ENCODE assay signal across 9 mouse cellular contexts in the genomic region with DNA sequence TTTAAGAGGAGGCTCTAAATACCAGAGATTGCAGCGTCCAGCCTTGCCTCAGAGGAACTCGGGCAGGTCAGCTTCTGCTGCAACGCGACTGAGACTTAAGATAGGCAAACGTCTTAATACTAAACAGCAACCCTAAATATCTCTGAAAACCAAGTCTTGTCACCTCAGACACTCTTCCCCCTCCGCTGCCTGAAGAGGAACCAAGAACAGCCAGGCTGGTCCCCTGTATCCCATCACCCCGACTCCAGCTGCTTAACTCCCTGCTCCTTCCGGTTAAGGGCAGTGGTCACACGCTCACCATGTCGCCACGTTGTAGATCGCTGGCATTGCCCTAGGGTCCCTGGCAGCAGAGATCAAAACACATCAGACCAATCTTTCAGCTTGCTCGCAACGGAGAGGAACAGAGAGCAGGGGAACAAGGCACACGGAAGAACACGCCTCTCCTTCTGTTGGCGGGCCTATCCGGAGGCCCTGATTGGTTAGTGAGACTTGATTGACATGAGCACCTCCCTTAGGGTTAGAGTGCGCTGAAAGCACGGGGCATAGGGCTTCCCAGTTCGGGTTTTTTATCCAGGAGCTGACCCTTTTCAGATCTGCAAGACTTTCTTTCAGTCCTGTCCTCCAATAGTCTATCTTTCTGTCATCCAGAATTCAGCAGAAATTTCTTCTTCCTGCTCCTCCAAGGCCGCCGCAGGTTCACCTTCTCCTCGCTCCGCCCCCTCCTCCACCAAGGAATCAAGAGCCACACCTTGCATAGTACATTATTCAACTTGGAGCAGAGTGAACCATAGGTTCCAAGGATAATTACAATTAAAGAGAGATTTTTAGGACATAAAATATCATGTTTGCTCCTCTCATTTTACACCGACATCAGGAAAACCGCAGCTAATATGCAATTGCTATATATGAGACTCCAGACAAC. TPM values are rescaled to one million over a fixed set of nuclear protein-coding genes. Genes with fewer than 3 reads are reported as not detected.
DNase-seq lines count a peak whose midpoint lies in the region; ATAC-seq and TF ChIP-seq lines count a peak whose summit lies in the region.
"Not testable (repeated sequence)": the region's sequence is repeated elsewhere in the genome, so short reads cannot be mapped to it uniquely, and the experiment has no call there.
"Had no signal": no experiment of that assay in that cellular context is flagged by ENCODE, and none has a peak within 500 bp of the region (broad histone marks: within the 10 kb centered on the region; RNA-seq: fewer than 3 reads in every experiment).

A gene (minus strand): TSS at position 323 of the 922 bp plus-strand sequence.

- peak within 1 kb of the TSS; percentile 76 for H3K4me3 ChIP-seq in E14TG2a.4 (replicated peaks; ENCODE audit: low read length)
- peak within 1 kb of the TSS; percentile 50 for H3K4me3 ChIP-seq in forebrain, embryonic 15.5 days
- H3K4me3 ChIP-seq in liver, postnatal 0 days (ENCODE audit: low read depth, low read length), result peak within 1 kb of the TSS; percentile 52
- peak within 1 kb of the TSS; percentile 35 for H3K4me3 ChIP-seq in neural tube, embryonic 14.5 days (ENCODE audit: low read depth, low read length)

- intact Hi-C loops in heart, postnatal 25 days (cut with DNase I), result not testable (repeated sequence)

- peak within 1 kb of the TSS; percentile 55 for H3K9ac ChIP-seq in forebrain, embryonic 15.5 days (replicated peaks)
- H3K9ac ChIP-seq in liver, postnatal 0 days (replicated peaks), result peak within 1 kb of the TSS; percentile 57
- H3K9ac ChIP-seq in neural tube, embryonic 14.5 days (replicated peaks; ENCODE audit: low read depth, low read length), result not testable (repeated sequence)

- 6% methylated on average over 27 of the region's 27 CpGs for WGBS in forebrain, embryonic 15.5 days
- WGBS in liver, postnatal 0 days (ENCODE audit: insufficient replicate concordance), result 4% methylated on average over 25 of the region's 27 CpGs
- WGBS in neural tube, embryonic 14.5 days, result 3% methylated on average over 25 of the region's 27 CpGs

- not testable (repeated sequence) for TF ChIP-seq EP300 in liver, postnatal 0 days (IDR thresholded peaks at IDR 0.05; ENCODE audit: low read depth)

- H3K4me2 ChIP-seq in forebrain, embryonic 15.5 days (replicated peaks), result peak within 1 kb of the TSS; percentile 44
- H3K4me2 ChIP-seq in liver, postnatal 0 days (ENCODE audit: low read depth, low read length), result peak within 1 kb of the TSS; percentile 54; the same call in 1 of the 2 replicates
- H3K4me2 ChIP-seq in neural tube, embryonic 14.5 days (ENCODE audit: low read depth, low read length), result peak within 1 kb of the TSS; percentile 32; the same call in 1 of the 2 replicates

- not testable (repeated sequence) for H3K4me1 ChIP-seq in E14TG2a.4 (replicated peaks; ENCODE audit: low read depth, low read length); forebrain, embryonic 15.5 days; liver, postnatal 0 days (ENCODE audit: insufficient read depth); neural tube, embryonic 14.5 days (ENCODE audit: control insufficient read depth, insufficient read depth, low read length)

- peaks cover 30% of the 10 kb centered on the region for H3K9me3 ChIP-seq in E14TG2a.4 (ENCODE audit: low read length)
- H3K9me3 ChIP-seq in forebrain, embryonic 15.5 days; liver, postnatal 0 days (ENCODE audit: low read length); neural tube, embryonic 14.5 days (ENCODE audit: control insufficient read depth, low read length): not testable (repeated sequence)

- not testable (repeated sequence) for TF ChIP-seq CTCF in E14TG2a.4 (conservative IDR thresholded peaks at IDR 0.05; ENCODE audit: low read length); liver, postnatal 0 days (IDR thresholded peaks at IDR 0.05; ENCODE audit: low read depth)

- ATAC-seq in forebrain, embryonic 15.5 days (replicated peaks), result peak; percentile 63
- ATAC-seq in liver, postnatal 0 days, result peak; percentile 40; the same call in 1 of the 2 replicates
- ATAC-seq in neural tube, embryonic 14.5 days (ENCODE audit: low read depth), result peak; percentile 68

- 0 out of 2 replicates have a peak within 1 kb of the TSS, but pooled peaks have one; percentile 37 for H3K27ac ChIP-seq in forebrain, embryonic 15.5 days (replicated peaks)
- H3K27ac ChIP-seq in liver, postnatal 0 days (ENCODE audit: low read depth); neural tube, embryonic 14.5 days (ENCODE audit: low read depth, low read length): not testable (repeated sequence)

- H3K36me3 ChIP-seq in E14TG2a.4 (ENCODE audit: insufficient read depth, low read length), result peaks cover 16% of the 10 kb centered on the region
- not testable (repeated sequence) for H3K36me3 ChIP-seq in forebrain, embryonic 15.5 days; liver, postnatal 0 days (replicated peaks; ENCODE audit: insufficient read depth, low read length); neural tube, embryonic 14.5 days (ENCODE audit: control insufficient read depth, insufficient read depth, low read length)

- peak; percentile 60 for DNase-seq in cerebellum, adult 11 months
- peak; percentile 66 for DNase-seq in heart, postnatal 25 days (ENCODE audit: low spot score)
- DNase-seq in layer of hippocampus, adult 11-12 months (ENCODE audit: low spot score), result peak; percentile 77
- peak; percentile 14 for DNase-seq in liver, postnatal 0 days
- peak; percentile 85 for DNase-seq in testis, postnatal 14 days (ENCODE audit: low spot score)

- H3K27me3 ChIP-seq in E14TG2a.4 (ENCODE audit: insufficient read depth, low read length); forebrain, embryonic 15.5 days; liver, postnatal 0 days (ENCODE audit: insufficient read depth, low read length); neural tube, embryonic 14.5 days (ENCODE audit: control insufficient read depth, insufficient read depth, low read length): not testable (repeated sequence)

RNA-seq across cellular contexts. Expression of the gene that starts here (rescaled TPM):
- polyA plus RNA-seq in forebrain, embryonic 15.5 days (2015; fragmentation: Nextera tagmentation; extraction: Ambion mirVana), result not detected in 2 replicates
- total RNA-seq in heart, postnatal 25 days (2021), result 1 to 10 TPM in 1 of 2 experiments, not detected in 1; 2.1 TPM
- 0.66 TPM in 1 of 2 replicates, not detected in the other for polyA plus RNA-seq in liver, postnatal 0 days (2015; fragmentation: Nextera tagmentation; extraction: Ambion mirVana)
- polyA plus RNA-seq in neural tube, embryonic 14.5 days (2014; fragmentation: Nextera tagmentation; extraction: Ambion mirVana), result not detected in 2 replicates
- polyA plus RNA-seq: gonadal fat pad, adult 2 months had no signal

Comparison
In these comparisons a context has a peak if more than half of its experiments do, and no peak if none do; other contexts are left out.
1. Peak in ATAC-seq, H3K4me3 ChIP-seq, H3K27ac ChIP-seq, H3K9ac ChIP-seq and H3K4me2 ChIP-seq in forebrain, embryonic 15.5 days; RNA of the gene not detected or under 1 TPM.
2. Peak in DNase-seq, ATAC-seq, H3K4me3 ChIP-seq, H3K9ac ChIP-seq and H3K4me2 ChIP-seq in liver, postnatal 0 days; RNA of the gene not detected or under 1 TPM.
3. Peak in ATAC-seq, H3K4me3 ChIP-seq and H3K4me2 ChIP-seq in neural tube, embryonic 14.5 days; RNA of the gene not detected or under 1 TPM.
4. DNase-seq: peak in every context shown above with its lines; median percentile 85 in testis, postnatal 14 days; 77 in layer of hippocampus, adult 11-12 months; 66 in heart, postnatal 25 days; 60 in cerebellum, adult 11 months; 14 in liver, postnatal 0 days.